Mouse (Mus musculus): Measurements from ENCODE around the gene Tmem174. TPM values are rescaled to one million over a fixed set of nuclear protein-coding genes. Genes with fewer than 3 reads are reported as not detected.

Tmem174 gene
- total and polyA plus RNA-seq, 3 experiments = not detected

GRCm38 (mm10) chr13:98638507-98639166, 1.4 kb upstream of the Tmem174 start:
- 65% methylated on average over 5 of the region's 5 CpGs for WGBS
- Histone ChIP-seq H3K9ac (ENCODE audit: low read depth, low read length) (no peak overlapping the region), H3K36me3 (ENCODE audit: control insufficient read depth, insufficient read depth, low read length) (no peaks in the 10 kb centered on the region), H3K27me3 (ENCODE audit: control insufficient read depth, insufficient read depth, low read length) (no peaks in the 10 kb centered on the region), H3K79me2 (replicated peaks; ENCODE audit: control insufficient read depth, insufficient read depth, low read length) (no peaks in the 10 kb centered on the region), H3K4me1 (ENCODE audit: control insufficient read depth, insufficient read depth, low read length) (no peaks in the 10 kb centered on the region), H3K27ac (no peak overlapping the region), H3K4me3 (no peak overlapping the region)
- DNase-seq = no peak
- TF ChIP-seq POLR2A (IDR thresholded peaks at IDR 0.05; ENCODE audit: insufficient read depth, low read depth, low read length) = no peak
- TF ChIP-seq CTCF (IDR thresholded peaks at IDR 0.05) = no peak
- no peak for TF ChIP-seq EP300 (IDR thresholded peaks at IDR 0.05; ENCODE audit: insufficient read depth, low read depth, low read length)
- intact Hi-C loops (cut with DNase I) = no loop called here

DNA sequence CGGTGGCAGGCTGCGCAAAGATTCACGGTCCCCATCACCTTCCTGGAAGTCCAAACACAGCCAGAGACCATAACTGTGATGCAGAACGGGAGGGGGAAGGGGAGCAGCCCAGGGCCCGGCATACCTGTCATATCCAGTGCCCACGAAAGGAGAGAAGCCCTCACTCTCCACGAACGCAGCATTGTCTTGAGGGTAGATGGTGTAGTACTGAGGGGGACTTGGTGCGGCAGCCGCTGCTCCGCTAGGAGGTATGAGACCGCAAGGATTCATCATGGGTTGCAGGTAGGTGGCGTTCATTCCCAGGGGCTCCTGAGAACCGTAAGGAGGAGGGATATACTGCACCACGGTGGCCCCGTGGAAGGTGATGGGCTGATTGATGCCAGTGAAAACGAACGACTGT, 639 bp downstream of the Tmem174 start:
- intact Hi-C loops (cut with DNase I) = no loop called here
- no peaks in the 10 kb centered on the region for H3K36me3 ChIP-seq (ENCODE audit: control insufficient read depth, insufficient read depth, low read length)
- no peak overlapping the region for H3K27ac ChIP-seq
- no peak overlapping the region for H3K9ac ChIP-seq (ENCODE audit: low read depth, low read length)
- no peaks in the 10 kb centered on the region for H3K79me2 ChIP-seq (replicated peaks; ENCODE audit: control insufficient read depth, insufficient read depth, low read length)
- H3K4me3 ChIP-seq = no peak overlapping the region
- DNase-seq = no peak
- no peaks in the 10 kb centered on the region for H3K27me3 ChIP-seq (ENCODE audit: control insufficient read depth, insufficient read depth, low read length)
- WGBS = 54% methylated on average over 18 of the region's 18 CpGs
- TF ChIP-seq POLR2A (IDR thresholded peaks at IDR 0.05; ENCODE audit: insufficient read depth, low read depth, low read length) = no peak
- TF ChIP-seq EP300 (IDR thresholded peaks at IDR 0.05; ENCODE audit: insufficient read depth, low read depth, low read length) = no peak
- no peak for TF ChIP-seq CTCF (IDR thresholded peaks at IDR 0.05)
- no peaks in the 10 kb centered on the region for H3K4me1 ChIP-seq (ENCODE audit: control insufficient read depth, insufficient read depth, low read length)

- Histone ChIP-seq H3K79me2 (replicated peaks; ENCODE audit: control insufficient read depth, insufficient read depth, low read length) (no peaks in the 10 kb centered on the region), H3K9ac (ENCODE audit: low read depth, low read length) (no peak overlapping the region), H3K4me3 (no peak overlapping the region), H3K27ac (no peak overlapping the region), H3K36me3 (ENCODE audit: control insufficient read depth, insufficient read depth, low read length) (no peaks in the 10 kb centered on the region), H3K27me3 (ENCODE audit: control insufficient read depth, insufficient read depth, low read length) (no peaks in the 10 kb centered on the region), H3K4me1 (ENCODE audit: control insufficient read depth, insufficient read depth, low read length) (no peaks in the 10 kb centered on the region)
- intact Hi-C loops (cut with DNase I) = no loop called here
- WGBS = 37% methylated on average over 6 of the region's 6 CpGs
- TF ChIP-seq CTCF (IDR thresholded peaks at IDR 0.05) (peak; percentile 47), POLR2A (IDR thresholded peaks at IDR 0.05; ENCODE audit: insufficient read depth, low read depth, low read length) (no peak), EP300 (IDR thresholded peaks at IDR 0.05; ENCODE audit: insufficient read depth, low read depth, low read length) (no peak)
- no peak for DNase-seq
Observed at GRCm38 (mm10) chr13:98633641-98634484, 3.3 kb downstream of the Tmem174 start.

GRCm38 (mm10) chr13:98632306-98632942, 4.8 kb downstream of the Tmem174 start:
- WGBS = 66% methylated on average over 9 of the region's 9 CpGs
- TF ChIP-seq CTCF (IDR thresholded peaks at IDR 0.05) (no peak), EP300 (IDR thresholded peaks at IDR 0.05; ENCODE audit: insufficient read depth, low read depth, low read length) (no peak), POLR2A (IDR thresholded peaks at IDR 0.05; ENCODE audit: insufficient read depth, low read depth, low read length) (no peak)
- no peaks in the 10 kb centered on the region for H3K27me3 ChIP-seq (ENCODE audit: control insufficient read depth, insufficient read depth, low read length)
- intact Hi-C loops (cut with DNase I) = no loop called here
- H3K9ac ChIP-seq (ENCODE audit: low read depth, low read length) = no peak overlapping the region
- no peak for DNase-seq
- H3K27ac ChIP-seq = no peak overlapping the region
- H3K4me1 ChIP-seq (ENCODE audit: control insufficient read depth, insufficient read depth, low read length) = no peaks in the 10 kb centered on the region
- H3K36me3 ChIP-seq (ENCODE audit: control insufficient read depth, insufficient read depth, low read length) = no peaks in the 10 kb centered on the region
- H3K4me3 ChIP-seq = no peak overlapping the region
- no peaks in the 10 kb centered on the region for H3K79me2 ChIP-seq (replicated peaks; ENCODE audit: control insufficient read depth, insufficient read depth, low read length)

DNA sequence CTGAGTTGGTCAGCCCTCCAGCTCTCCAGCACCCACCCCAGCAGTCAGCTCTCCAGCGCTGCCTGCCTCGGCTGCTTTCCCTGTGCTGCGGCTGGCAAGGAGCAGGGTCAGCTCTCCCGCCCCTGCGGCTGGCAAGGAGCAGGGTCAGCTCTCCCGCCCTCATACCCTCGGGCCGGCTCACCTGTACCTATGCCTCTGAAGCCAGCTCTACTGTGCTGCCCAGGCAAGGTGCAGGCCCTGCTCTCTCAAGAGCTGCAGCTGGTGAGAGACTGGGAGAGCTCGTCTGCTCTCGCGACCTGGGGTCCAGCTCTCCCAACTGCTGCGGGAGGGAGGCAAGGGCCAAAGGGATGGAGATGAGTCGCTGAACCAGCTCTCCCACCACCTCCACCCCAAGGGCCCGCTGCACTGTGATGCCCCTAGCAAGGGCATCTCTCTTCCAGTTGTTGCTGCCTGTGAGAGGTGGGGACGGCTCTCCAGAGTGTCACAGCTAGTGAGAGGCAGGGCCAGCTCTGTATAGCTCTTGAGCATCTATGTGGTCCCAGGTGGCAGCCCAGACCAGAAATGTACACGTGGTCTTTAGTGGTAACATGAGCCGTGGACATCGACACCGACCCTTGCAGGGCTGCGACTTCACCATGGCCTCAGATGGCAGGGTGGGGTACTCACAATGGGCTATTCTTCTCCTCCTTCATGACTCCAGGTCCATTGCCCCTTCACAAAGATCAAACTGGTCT, 5.9 kb downstream of the Tmem174 start:
- H3K9ac ChIP-seq (ENCODE audit: low read depth, low read length) = no peak overlapping the region
- no peaks in the 10 kb centered on the region for H3K4me1 ChIP-seq (ENCODE audit: control insufficient read depth, insufficient read depth, low read length)
- TF ChIP-seq POLR2A (IDR thresholded peaks at IDR 0.05; ENCODE audit: insufficient read depth, low read depth, low read length) (no peak), EP300 (IDR thresholded peaks at IDR 0.05; ENCODE audit: insufficient read depth, low read depth, low read length) (no peak), CTCF (IDR thresholded peaks at IDR 0.05) (no peak)
- 65% methylated on average over 20 of the region's 20 CpGs for WGBS
- H3K27me3 ChIP-seq (ENCODE audit: control insufficient read depth, insufficient read depth, low read length) = no peaks in the 10 kb centered on the region
- H3K79me2 ChIP-seq (replicated peaks; ENCODE audit: control insufficient read depth, insufficient read depth, low read length) = no peaks in the 10 kb centered on the region
- DNase-seq = no peak
- H3K36me3 ChIP-seq (ENCODE audit: control insufficient read depth, insufficient read depth, low read length) = no peaks in the 10 kb centered on the region
- intact Hi-C loops (cut with DNase I) = no loop called here
- no peak overlapping the region for H3K4me3 ChIP-seq
- no peak overlapping the region for H3K27ac ChIP-seq

All from heart, adult 2 months (tissue).